Mouse (Mus musculus) forebrain, embryonic 15.5 days (tissue): ENCODE results near the gene Ap2b1. TPM values are rescaled to one million over a fixed set of nuclear protein-coding genes. Genes with fewer than 3 reads are reported as not detected.
A peak's percentile ranks its signal among the peaks of the same experiment; 100 is the strongest.
"Not testable (repeated sequence)": the region's sequence is repeated elsewhere in the genome, so short reads cannot be mapped to it uniquely, and the experiment has no call there.

ENCODE experiments used
- ATAC-seq: fragments of 200-750 bp; cut with Nextera tagmentation; replicated peaks from 2 replicates; pipeline ENCODE4 v1.8.0; 2017; ENCODE audit warnings: mild to moderate bottlenecking, moderate TSS enrichment, moderate library complexity
- H3K27ac ChIP-seq: fragments of 300-500 bp; sonication (generic); replicated peaks from 2 replicates; pipeline ENCODE4 v1.5.1; 2015; ENCODE audit warnings: mild to moderate bottlenecking, inconsistent platforms
- H3K27me3 ChIP-seq: fragments of 300-500 bp; sonication (generic); 2 replicates; pipeline ENCODE4 v1.6.1; 2015; ENCODE audit warnings: inconsistent platforms
- H3K36me3 ChIP-seq: fragments of 300-500 bp; sonication (generic); 2 replicates; pipeline ENCODE4 v1.6.1; 2015; ENCODE audit warnings: mild to moderate bottlenecking, inconsistent platforms
- H3K4me1 ChIP-seq: fragments of 300-500 bp; sonication (generic); 2 replicates; pipeline ENCODE4 v1.6.1; 2015; ENCODE audit warnings: inconsistent platforms
- H3K4me2 ChIP-seq: fragments of 300-500 bp; sonication (generic); replicated peaks from 2 replicates; pipeline ENCODE4 v1.6.1; 2015; ENCODE audit warnings: mild to moderate bottlenecking, inconsistent platforms
- H3K4me3 ChIP-seq: fragments of 300-500 bp; sonication (generic); 2 replicates; pipeline ENCODE4 v1.5.1; 2015; ENCODE audit warnings: mild to moderate bottlenecking, inconsistent platforms
- H3K9ac ChIP-seq: fragments of 300-500 bp; sonication (generic); replicated peaks from 2 replicates; pipeline ENCODE4 v1.6.1; 2015; ENCODE audit warnings: mild to moderate bottlenecking, inconsistent platforms
- H3K9me3 ChIP-seq: fragments of 300-500 bp; sonication (generic); 2 replicates; pipeline ENCODE4 v1.6.1; 2016; ENCODE audit warnings: inconsistent platforms
- WGBS: fragments of 180-500 bp; shearing (Covaris S2); methylation state at CpG from one replicate; pipeline ENCODE4 v1.1.7; 2015; ENCODE audit warnings: mixed read lengths; 5-methylcytosine and 5-hydroxymethylcytosine counted together
- polyA plus RNA-seq: library from polyadenylated mRNA; unstranded; fragments of >200 nt; fragmentation: Nextera tagmentation; extraction: Ambion mirVana; gene quantifications from 2 replicates; pipeline ENCODE4 v1.2.1, GENCODE M21; 2015

Gene Ap2b1
- 106 and 107 TPM in 2 replicates for polyA plus RNA-seq

DNA sequence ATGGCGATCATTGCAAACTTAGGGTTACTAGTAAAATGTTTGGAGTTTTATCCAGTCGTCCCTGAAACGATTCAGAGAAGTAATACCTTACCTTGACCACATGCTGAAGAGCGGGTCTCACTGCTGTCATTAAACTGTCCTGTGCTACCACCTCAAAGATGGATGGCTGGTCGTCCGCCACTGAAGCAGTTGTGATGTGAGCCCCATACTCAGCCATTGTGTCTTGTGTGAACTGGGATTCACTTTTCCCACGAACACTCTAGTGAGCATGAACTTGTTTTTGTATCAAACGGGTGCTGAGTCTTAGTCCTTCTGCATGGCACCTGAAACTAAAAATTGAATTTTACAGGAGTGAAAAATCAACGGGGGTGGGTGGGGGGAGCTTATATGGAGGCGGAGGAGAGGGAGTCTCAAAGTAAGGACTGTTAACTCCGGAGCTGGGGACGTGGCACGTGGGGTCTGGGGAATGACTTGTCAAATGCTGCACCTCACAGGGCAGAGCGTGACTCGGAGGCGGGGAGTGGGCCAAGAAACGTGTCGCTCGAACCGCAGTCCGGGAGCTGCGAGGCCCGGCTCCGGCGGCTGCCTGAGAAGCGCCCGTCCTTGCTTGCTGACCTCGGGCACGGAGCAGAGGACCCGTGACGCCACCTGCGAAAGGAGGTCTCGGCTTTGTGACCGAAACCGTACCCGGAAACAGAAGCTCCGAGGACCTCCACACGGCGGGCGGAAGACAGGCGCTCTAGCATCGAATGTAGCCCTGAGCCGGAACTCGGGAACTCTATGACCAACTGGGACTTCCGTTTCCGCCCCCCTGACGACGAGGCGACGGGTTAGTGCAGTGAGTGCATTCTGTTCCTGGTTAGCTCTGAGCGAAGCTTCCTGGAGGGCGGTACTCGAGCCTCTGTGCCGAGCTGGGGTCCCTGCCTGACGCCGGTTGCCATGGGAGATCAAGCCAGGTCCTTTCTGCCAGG, at the start of gene Ap2b1:
Ap2b1 (plus strand) TSS at position 800 of the 971 bp plus-strand sequence.
- peaks cover 38% of the 10 kb centered on the region for H3K4me1 ChIP-seq
- H3K27ac ChIP-seq = peak within 1 kb of the TSS; percentile 85
- H3K4me3 ChIP-seq = peak within 1 kb of the TSS; percentile 74
- H3K9ac ChIP-seq = peak within 1 kb of the TSS; percentile 79
- H3K9me3 ChIP-seq = no peaks in the 10 kb centered on the region
- WGBS = 2% methylated on average over 56 of the region's 56 CpGs
- H3K27me3 ChIP-seq = no peaks in the 10 kb centered on the region
- H3K4me2 ChIP-seq = peak within 1 kb of the TSS; percentile 83
- peak; percentile 92 for ATAC-seq
- H3K36me3 ChIP-seq = peaks cover 16% of the 10 kb centered on the region

DNA sequence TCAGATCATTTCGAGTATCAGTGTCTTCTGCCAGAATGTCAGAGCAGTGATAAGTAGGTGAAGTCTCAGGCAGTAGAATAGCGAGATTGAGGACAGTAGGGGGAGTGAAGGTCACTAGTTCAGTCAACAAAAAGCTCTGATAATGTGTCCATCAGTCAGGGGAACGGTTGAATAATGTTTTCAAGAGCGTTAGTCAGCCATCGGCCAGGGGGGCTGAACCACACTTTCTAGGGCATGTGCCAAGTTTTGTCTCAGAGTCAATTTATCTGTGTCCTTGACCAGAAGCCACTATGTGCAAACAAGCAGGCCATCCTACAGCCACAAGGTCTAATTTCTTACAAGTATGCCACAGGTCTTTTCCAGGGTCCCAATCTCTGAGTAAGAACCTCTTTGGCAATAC, 41.6 kb upstream of the Ap2b1 start:
- not testable (repeated sequence) for H3K36me3 ChIP-seq, H3K27me3 ChIP-seq, H3K27ac ChIP-seq, ATAC-seq, H3K4me3 ChIP-seq, H3K9me3 ChIP-seq, H3K4me1 ChIP-seq, H3K4me2 ChIP-seq, H3K9ac ChIP-seq
- 62% methylated on average over 5 of the region's 5 CpGs for WGBS

DNA sequence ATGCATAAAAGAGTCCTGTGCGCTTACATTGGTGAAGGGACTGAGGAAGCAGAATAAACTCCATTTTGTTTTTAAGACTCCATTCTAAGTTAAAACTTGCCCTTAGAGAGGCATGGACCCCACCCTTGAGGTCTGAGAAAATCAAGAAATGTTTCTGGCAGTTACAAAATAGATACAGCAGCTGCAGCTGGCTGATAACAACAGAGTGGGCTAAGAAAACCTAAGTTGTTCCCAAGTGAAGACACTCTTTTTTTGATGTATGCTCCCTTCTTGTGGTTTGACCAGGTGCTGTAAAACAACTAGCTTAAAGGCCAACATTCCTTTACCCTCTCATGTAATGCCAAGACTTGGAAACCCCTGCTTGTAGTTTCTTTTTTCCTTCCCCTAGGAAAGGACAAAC, 36.2 kb upstream of the Ap2b1 start:
- no peaks in the 10 kb centered on the region for H3K36me3 ChIP-seq
- H3K4me2 ChIP-seq = no peak overlapping the region
- 93% methylated on average over 1 of the region's 1 CpGs for WGBS
- no peaks in the 10 kb centered on the region for H3K4me1 ChIP-seq
- no peak overlapping the region for H3K27ac ChIP-seq
- no peaks in the 10 kb centered on the region for H3K27me3 ChIP-seq
- ATAC-seq = no peak
- H3K9ac ChIP-seq = no peak overlapping the region
- H3K4me3 ChIP-seq = no peak overlapping the region
- no peaks in the 10 kb centered on the region for H3K9me3 ChIP-seq

DNA sequence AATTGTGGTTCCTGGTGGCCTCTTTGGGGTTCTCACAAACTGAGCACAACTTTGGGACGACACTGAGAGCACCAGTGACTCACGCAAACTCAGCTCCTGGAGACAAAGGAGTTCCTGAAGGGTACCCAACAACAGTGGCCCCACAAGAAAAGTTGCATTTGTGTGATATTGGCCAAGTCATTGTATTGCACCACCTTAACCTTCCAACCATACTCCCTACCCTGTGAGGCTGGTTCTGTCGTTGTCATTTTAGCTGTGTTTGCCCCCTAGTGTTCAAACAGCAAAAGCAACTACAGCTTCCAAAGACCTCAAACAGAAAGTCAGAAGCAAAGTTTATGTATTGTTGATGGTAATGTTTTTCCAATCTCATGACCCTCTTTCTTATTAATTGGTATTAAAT, 35.7 kb upstream of the Ap2b1 start:
- H3K27me3 ChIP-seq = no peaks in the 10 kb centered on the region
- H3K27ac ChIP-seq = no peak overlapping the region
- ATAC-seq = no peak
- H3K36me3 ChIP-seq = no peaks in the 10 kb centered on the region
- H3K4me1 ChIP-seq = no peaks in the 10 kb centered on the region
- no peaks in the 10 kb centered on the region for H3K9me3 ChIP-seq
- no peak overlapping the region for H3K4me3 ChIP-seq
- WGBS = 55% methylated on average over 3 of the region's 3 CpGs
- no peak overlapping the region for H3K9ac ChIP-seq
- no peak overlapping the region for H3K4me2 ChIP-seq

DNA sequence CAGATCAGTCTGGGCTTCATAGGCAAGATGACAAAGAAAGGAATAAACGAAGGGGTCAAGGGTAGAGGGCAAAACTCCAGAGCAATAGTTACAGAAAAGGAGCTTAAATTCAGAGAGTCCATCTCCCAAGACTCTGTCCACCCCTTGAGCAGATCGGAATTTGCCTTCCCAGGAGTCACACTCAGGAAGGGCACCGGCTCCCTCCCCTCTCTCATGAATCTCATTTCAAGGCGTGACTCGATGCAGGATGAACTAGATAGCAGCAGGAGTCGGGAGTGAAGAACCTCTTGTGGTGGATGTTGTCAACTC, 28.0 kb upstream of the Ap2b1 start:
- Histone ChIP-seq H3K27ac (peak overlapping the region; percentile 86), H3K27me3 (0 out of 2 replicates have a peak, but pooled peaks cover 2% of the 10 kb centered on the region), H3K36me3 (no peaks in the 10 kb centered on the region), H3K4me3 (peak overlapping the region; percentile 61), H3K9me3 (no peaks in the 10 kb centered on the region), H3K9ac (peak overlapping the region; percentile 76), H3K4me2 (peak overlapping the region; percentile 67), H3K4me1 (0 out of 2 replicates have a peak, but pooled peaks cover 2% of the 10 kb centered on the region)
- peak; percentile 79 for ATAC-seq
- under 1% methylated on average over 6 of the region's 6 CpGs for WGBS

DNA sequence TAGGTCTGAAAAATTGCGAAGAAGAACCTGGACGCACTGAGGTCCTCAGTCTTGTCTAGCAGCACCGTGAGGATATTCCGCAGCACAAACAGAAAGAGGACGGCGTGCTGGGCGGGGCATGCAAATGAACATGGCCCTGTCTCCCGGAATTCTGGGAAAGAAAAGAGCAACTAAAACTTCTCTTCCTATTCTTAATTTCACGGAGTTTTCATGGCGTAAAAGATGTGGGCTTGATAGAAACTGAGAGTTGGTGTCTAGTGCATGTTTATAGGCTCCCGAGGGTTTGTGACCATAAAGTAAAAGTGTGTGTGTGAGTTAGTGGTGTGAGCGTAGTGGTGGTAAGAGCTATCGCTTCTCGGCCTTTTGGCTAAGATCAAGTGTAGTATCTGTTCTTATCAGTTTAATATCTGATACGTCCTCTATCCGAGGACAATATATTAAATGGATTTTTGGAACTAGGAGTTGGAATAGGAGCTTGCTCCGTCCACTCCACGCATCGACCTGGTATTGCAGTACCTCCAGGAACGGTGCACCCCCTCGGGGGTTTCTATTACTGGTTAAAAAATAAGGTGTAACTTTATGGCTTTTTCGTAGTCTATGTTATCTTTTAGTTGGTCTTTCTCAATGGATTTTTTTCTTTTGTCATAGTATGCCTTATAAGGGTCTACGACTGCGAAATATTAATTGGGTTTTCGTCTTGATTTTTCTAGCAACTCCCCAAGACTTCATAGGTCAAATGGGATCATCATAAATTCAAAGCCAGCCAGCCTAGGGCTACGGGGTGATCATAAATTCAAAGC, 27.5 kb upstream of the Ap2b1 start:
- 0 out of 2 replicates have a peak, but pooled peaks cover 2% of the 10 kb centered on the region for H3K27me3 ChIP-seq
- no peaks in the 10 kb centered on the region for H3K9me3 ChIP-seq
- H3K4me3 ChIP-seq = peak overlapping the region; percentile 61
- peak; percentile 90 for ATAC-seq
- peak overlapping the region; percentile 76 for H3K9ac ChIP-seq
- peak overlapping the region; percentile 67 for H3K4me2 ChIP-seq
- WGBS = under 1% methylated on average over 26 of the region's 26 CpGs
- H3K4me1 ChIP-seq = 0 out of 2 replicates have a peak, but pooled peaks cover 2% of the 10 kb centered on the region
- no peaks in the 10 kb centered on the region for H3K36me3 ChIP-seq
- H3K27ac ChIP-seq = peak overlapping the region; percentile 86

DNA sequence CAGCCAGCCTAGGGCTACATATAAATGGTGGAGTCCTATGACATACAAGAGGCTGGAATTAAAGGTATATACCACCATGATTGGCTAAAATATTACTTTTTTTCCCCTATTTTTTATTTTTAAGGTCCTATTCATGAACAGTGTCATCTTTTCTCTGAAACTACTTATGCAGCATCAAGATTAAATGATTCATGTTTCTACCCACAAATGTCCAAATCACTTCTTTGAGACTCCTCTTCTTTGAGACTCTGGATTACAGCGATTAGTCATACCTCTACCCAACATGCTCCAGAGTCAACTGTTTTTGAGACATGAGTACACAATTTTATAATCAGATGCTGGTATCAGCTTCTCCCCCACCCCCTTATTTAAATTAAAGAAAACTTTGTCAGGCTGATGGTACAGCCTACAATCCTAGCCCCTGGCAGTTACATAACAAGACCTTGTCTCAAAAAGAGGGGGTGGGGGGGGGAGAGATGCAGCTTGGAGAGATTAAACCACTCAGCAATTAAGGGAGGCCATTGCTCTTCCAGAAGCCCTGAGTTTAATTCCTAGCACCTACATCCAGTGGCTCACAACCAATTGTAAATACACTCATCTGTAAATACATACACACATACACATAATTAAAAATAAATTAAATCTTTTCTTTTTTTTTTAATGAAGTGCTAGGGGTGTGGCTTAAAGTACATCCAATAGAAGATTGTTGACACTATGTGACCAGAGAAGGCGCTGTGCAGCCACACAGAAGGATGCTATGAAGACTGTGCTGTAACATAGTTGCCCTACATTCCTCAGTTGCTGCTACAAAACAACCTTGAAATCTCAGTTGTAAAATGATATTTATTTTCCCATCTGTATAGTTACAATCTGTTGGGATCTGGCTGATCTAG, 26.6 kb upstream of the Ap2b1 start:
- H3K4me1 ChIP-seq = 0 out of 2 replicates have a peak, but pooled peaks cover 2% of the 10 kb centered on the region
- H3K27ac ChIP-seq = peak overlapping the region; percentile 86
- 0 out of 2 replicates have a peak, but pooled peaks cover 2% of the 10 kb centered on the region for H3K27me3 ChIP-seq
- H3K9ac ChIP-seq = no peak overlapping the region
- H3K9me3 ChIP-seq = no peaks in the 10 kb centered on the region
- H3K4me3 ChIP-seq = 0 out of 2 replicates have a peak overlapping the region, but pooled peaks have one; percentile 2
- 19% methylated on average over 2 of the region's 2 CpGs for WGBS
- ATAC-seq = no peak; the same call in 1 of the 2 replicates
- peak overlapping the region; percentile 67 for H3K4me2 ChIP-seq
- H3K36me3 ChIP-seq = no peaks in the 10 kb centered on the region

DNA sequence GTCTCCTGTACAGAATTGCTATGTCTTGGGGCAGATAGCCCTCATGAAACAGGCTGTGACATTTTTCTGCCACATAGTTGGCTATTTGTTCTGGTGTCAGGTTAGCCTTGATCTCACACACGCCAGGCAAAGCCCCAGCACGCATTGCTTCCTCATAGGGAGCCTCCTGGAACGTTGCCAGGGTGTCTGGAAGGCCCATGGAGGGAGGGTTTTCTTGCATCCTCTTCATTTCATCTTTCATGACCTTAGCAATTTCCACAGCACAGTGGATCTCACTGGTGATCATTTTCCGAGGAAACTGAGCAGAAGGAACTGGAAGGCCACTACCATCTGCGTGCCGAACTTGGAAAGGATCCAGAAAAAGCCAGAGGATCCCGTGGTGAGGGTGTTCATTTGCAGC, 22.6 kb upstream of the Ap2b1 start:
- Histone ChIP-seq H3K9ac (no peak overlapping the region), H3K4me1 (0 out of 2 replicates have a peak, but pooled peaks cover 2% of the 10 kb centered on the region), H3K4me3 (no peak overlapping the region), H3K27me3 (no peaks in the 10 kb centered on the region), H3K4me2 (no peak overlapping the region), H3K27ac (no peak overlapping the region), H3K36me3 (no peaks in the 10 kb centered on the region), H3K9me3 (no peaks in the 10 kb centered on the region)
- 61% methylated on average over 7 of the region's 7 CpGs for WGBS
- no peak for ATAC-seq

DNA sequence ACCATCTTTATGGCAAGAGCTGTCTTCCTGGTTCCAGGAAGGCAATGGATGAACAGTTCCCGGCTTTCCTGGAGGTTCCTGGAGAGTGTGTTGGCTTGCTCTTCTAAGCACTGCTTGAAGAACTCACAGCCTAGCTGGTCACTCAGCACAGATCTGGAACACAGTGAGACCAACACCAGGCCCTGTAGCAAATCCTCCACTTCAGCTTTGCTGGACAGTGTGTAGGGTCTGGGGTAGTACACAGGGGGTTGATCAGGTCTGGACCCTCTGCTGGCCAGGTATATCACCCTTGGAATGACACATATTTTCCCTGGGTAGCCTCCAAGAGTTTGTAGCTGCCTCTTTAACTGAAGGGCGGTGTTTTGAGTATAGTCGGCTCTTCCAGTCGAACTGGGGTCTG, 19.8 kb upstream of the Ap2b1 start:
- WGBS = 87% methylated on average over 4 of the region's 4 CpGs
- no peaks in the 10 kb centered on the region for H3K9me3 ChIP-seq

DNA sequence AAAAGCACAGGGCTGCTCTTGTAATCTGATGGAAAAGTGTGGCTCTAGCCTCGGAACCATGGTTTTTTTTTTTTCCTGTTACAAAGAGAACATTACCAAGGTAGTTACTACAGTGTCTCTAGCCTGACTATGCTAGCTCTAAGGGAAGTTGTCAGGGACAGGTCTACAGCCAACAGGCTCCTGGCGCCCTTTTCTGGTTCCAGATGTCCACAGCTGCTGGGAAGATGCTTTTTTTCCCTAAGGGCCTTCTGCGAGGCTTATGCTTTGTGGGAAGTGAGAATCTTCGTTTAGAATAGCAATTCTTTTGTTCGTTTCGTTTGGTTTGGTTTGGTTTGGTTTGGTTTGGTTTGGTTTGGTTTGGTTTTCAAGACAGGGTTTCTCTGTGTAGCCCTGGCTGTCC, 19.1 kb upstream of the Ap2b1 start:
- H3K4me3 ChIP-seq = no peak overlapping the region
- H3K9me3 ChIP-seq = no peaks in the 10 kb centered on the region
- 85% methylated on average over 6 of the region's 6 CpGs for WGBS
- H3K36me3 ChIP-seq = no peaks in the 10 kb centered on the region
- H3K4me2 ChIP-seq = no peak overlapping the region
- H3K27ac ChIP-seq = no peak overlapping the region
- no peak for ATAC-seq
- H3K9ac ChIP-seq = no peak overlapping the region
- H3K4me1 ChIP-seq = no peaks in the 10 kb centered on the region
- H3K27me3 ChIP-seq = no peaks in the 10 kb centered on the region

More for the DNA sequence above, 19.8 kb upstream of the Ap2b1 start:
- H3K9ac ChIP-seq = no peak overlapping the region
- H3K27ac ChIP-seq = no peak overlapping the region
- no peaks in the 10 kb centered on the region for H3K4me1 ChIP-seq
- no peak for ATAC-seq
- H3K4me3 ChIP-seq = no peak overlapping the region
- H3K4me2 ChIP-seq = no peak overlapping the region
- no peaks in the 10 kb centered on the region for H3K27me3 ChIP-seq
- no peaks in the 10 kb centered on the region for H3K36me3 ChIP-seq

DNA sequence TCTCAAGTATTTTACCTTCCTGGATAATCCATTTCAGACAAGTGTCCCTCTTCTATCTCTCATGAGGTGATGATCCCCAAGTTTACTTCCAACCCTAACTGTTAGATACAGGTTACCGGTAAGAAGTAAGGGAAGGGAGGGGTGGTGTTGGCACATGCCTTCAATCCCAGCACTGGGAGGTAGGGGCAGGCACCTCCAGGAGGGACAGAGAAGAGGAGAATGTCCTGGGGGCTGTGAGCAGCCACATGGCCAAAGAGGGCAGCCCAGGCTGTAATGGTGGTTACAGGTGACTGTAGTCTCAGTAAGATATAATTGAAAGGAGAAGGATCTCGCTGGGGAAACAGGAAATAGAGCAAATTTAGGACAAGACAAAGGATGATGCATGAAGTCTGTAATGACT, 16.7 kb upstream of the Ap2b1 start:
- H3K9ac ChIP-seq = no peak overlapping the region
- WGBS = 62% methylated on average over 2 of the region's 2 CpGs
- H3K27me3 ChIP-seq = no peaks in the 10 kb centered on the region
- H3K9me3 ChIP-seq = no peaks in the 10 kb centered on the region
- H3K4me3 ChIP-seq = no peak overlapping the region
- ATAC-seq = no peak
- no peaks in the 10 kb centered on the region for H3K36me3 ChIP-seq
- no peak overlapping the region for H3K27ac ChIP-seq
- no peaks in the 10 kb centered on the region for H3K4me1 ChIP-seq
- H3K4me2 ChIP-seq = no peak overlapping the region
